Mouse (Mus musculus): ENCODE measurements at regions not wholly inside any gene's neighbourhood (a gene's known extent, or its start where the extent isn't known, plus 50 kb on each side); places are given as distances from the start of the nearest gene placed in this dataset.
A peak's percentile ranks its signal among the peaks of the same experiment; 100 is the strongest.

GRCm38 (mm10) chr14:58570021-58570420 lies 499.7 kb downstream of the Fgf9 start:
- DNase-seq, result no peak

GRCm38 (mm10) chr14:58567472-58567871 lies 497.1 kb downstream of the Fgf9 start:
- DNase-seq, result no peak

- DNase-seq, result no peak
These were observed 492.7 kb downstream of the Fgf9 start for GRCm38 (mm10) chr14:58563082-58563481.

GRCm38 (mm10) chr14:58550785-58551184 lies 480.4 kb downstream of the Fgf9 start:
- DNase-seq, result no peak

GRCm38 (mm10) chr14:58545778-58546177 lies 475.4 kb downstream of the Fgf9 start:
- no peak for DNase-seq

GRCm38 (mm10) chr14:58543140-58543767 lies 472.9 kb downstream of the Fgf9 start:
- DNase-seq, result no peak

- DNase-seq, result no peak
These were observed 467.8 kb downstream of the Fgf9 start for GRCm38 (mm10) chr14:58538135-58538534.

GRCm38 (mm10) chr14:58520976-58521549 lies 450.7 kb downstream of the Fgf9 start:
- DNase-seq, result peak; percentile 24

GRCm38 (mm10) chr14:58520384-58520783 lies 450.0 kb downstream of the Fgf9 start:
- no peak for DNase-seq

GRCm38 (mm10) chr14:58519086-58519485 lies 448.7 kb downstream of the Fgf9 start:
- no peak for DNase-seq

- no peak for DNase-seq
These were observed 446.2 kb downstream of the Fgf9 start for GRCm38 (mm10) chr14:58516543-58516942.

- DNase-seq, result no peak
These were observed 441.8 kb downstream of the Fgf9 start for GRCm38 (mm10) chr14:58512177-58512576.

GRCm38 (mm10) chr14:58511571-58511985 lies 441.2 kb downstream of the Fgf9 start:
- peak; percentile 63 for DNase-seq

- DNase-seq, result no peak
These were observed 440.4 kb downstream of the Fgf9 start for GRCm38 (mm10) chr14:58510790-58511189.

GRCm38 (mm10) chr14:58509106-58509505 lies 438.8 kb downstream of the Fgf9 start:
- no peak for DNase-seq

GRCm38 (mm10) chr14:58506490-58506889 lies 436.1 kb downstream of the Fgf9 start:
- DNase-seq, result no peak

GRCm38 (mm10) chr14:58505841-58506240 lies 435.5 kb downstream of the Fgf9 start:
- DNase-seq, result no peak

GRCm38 (mm10) chr14:58502890-58503289 lies 432.5 kb downstream of the Fgf9 start:
- DNase-seq, result no peak

GRCm38 (mm10) chr14:58500014-58500413 lies 429.7 kb downstream of the Fgf9 start:
- DNase-seq, result no peak

- no peak for DNase-seq
These were observed 429.2 kb downstream of the Fgf9 start for GRCm38 (mm10) chr14:58499501-58499900.

GRCm38 (mm10) chr14:58499071-58499470 lies 428.7 kb downstream of the Fgf9 start:
- no peak for DNase-seq

- no peak for DNase-seq
These were observed 426.6 kb downstream of the Fgf9 start for GRCm38 (mm10) chr14:58496902-58497301.

GRCm38 (mm10) chr14:58494400-58494987 lies 424.1 kb downstream of the Fgf9 start:
- DNase-seq, result no peak

GRCm38 (mm10) chr14:58492118-58492517 lies 421.8 kb downstream of the Fgf9 start:
- no peak for DNase-seq

- DNase-seq, result no peak
These were observed 418.5 kb downstream of the Fgf9 start for GRCm38 (mm10) chr14:58488803-58489202.

All from kidney, postnatal 14 days (tissue).